Mouse (Mus musculus): ENCODE measurements around the gene Nuak1. TPM values are rescaled to one million over a fixed set of nuclear protein-coding genes. Genes with fewer than 3 reads are reported as not detected.

The Nuak1 gene
- polyA plus RNA-seq, 1 experiment from 2014 or later, result 3.1 TPM

DNA sequence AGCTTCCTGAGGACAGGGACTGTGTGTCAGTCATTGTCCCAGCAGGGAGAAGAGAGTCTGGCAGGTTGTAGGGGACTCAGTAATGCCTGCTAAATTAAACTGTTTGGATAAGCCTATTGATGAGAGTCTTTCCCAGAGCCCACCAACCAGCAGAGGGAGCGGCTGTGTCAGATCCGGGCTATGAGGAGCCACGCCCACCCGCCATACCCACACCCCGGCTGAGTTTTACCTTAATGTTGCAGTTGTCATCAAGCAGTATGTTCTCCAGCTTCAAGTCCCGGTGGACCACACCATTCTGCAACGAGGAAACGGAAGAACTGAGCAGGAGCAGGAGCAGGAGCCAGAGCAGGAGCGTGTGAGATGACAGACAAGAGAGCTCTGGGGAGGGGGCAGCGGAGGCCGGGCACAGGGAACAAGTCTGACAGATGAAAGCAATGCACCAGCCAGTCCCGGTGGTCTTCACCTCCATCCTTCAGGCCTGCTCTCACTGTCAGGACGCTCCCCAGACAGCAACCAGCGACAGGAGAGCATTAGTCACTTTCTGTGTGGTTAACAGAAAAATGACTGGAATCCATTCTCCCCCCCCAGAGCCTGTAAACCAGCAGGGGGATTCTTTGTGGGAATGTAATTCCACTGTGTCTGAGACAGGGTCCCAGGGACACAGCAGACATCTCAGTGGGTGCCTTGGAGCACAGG lies 48.2 kb downstream of the Nuak1 start:
- Histone ChIP-seq H3K9ac (peak overlapping the region; percentile 7; the same call in 1 of the 2 replicates), H3K4me3 (no peak overlapping the region), H3K4me1 (replicated peaks) (peaks cover 88% of the 10 kb centered on the region), H3K4me2 (0 out of 2 replicates have a peak overlapping the region, but pooled peaks have one; percentile 13), H3K27ac (peak overlapping the region; percentile 43), H3K27me3 (no peaks in the 10 kb centered on the region), H3K36me3 (0 out of 2 replicates have a peak, but pooled peaks cover 6% of the 10 kb centered on the region), H3K9me3 (replicated peaks) (no peaks in the 10 kb centered on the region)
- ATAC-seq (replicated peaks; ENCODE audit: insufficient number of reproducible peaks, insufficient read depth, low FRiP score, low read depth), result no peak
- 23% methylated on average over 14 of the region's 14 CpGs for whole genome bisulfite sequencing

DNA sequence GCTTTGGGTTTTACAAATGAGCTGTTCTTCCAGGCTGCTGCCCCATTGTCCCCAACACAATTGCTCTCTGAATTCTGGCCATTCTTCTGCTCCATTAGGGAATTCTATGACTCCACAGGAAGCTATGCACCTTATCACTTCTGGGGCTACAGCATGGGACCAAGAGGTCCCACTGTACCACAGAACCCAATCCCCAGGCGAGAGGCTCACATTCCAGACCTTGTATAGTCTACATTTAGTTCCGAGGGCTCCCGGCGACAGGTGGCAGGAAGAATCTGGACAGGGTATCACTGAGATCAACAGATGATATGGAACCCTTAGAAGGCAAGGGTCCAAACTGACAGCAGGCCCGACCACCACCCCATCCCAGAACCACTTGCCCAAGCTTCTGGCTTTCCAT lies 50.7 kb downstream of the Nuak1 start:
- H3K9ac ChIP-seq, result no peak overlapping the region; the same call in 1 of the 2 replicates
- ATAC-seq (replicated peaks; ENCODE audit: insufficient number of reproducible peaks, insufficient read depth, low FRiP score, low read depth), result no peak
- H3K27ac ChIP-seq, result peak overlapping the region; percentile 96

DNA sequence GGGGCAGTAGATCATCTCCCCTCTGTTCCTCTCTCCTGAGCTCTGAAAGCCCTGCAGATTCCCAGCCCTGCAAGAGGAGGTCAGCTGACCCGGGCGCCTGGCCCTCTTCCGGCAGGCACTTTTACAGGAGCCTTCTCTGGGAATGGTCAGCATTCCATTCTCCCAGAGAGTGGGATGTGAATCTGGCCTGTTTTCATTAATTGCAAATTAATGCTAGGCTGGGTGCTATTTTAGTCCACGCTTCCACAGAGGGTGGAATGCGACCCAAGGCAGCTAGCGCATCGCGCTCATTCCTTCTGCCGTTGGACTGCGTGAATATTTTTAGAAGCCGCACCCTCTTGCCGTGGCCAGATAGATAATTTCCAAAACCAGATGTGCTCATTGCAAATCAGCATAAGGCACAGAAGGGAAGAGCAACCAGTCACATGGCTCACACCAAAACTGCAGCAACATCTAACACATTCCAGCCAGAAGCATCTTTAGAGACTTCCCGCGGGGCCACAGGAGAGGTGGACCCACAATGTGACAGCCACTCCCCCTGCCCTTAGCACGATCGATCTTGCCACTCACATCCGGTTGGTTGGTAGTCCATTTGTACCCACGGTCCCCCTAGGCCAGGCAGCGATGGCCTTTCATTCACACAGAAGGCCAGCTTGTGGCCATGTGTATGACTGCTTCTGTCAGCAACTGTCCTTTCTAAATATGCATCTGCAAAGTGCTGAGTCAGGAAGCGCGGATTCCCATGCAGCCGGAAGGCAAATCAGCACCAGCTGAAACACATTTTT lies 51.8 kb downstream of the Nuak1 start:
- peak overlapping the region; percentile 29 for H3K9ac ChIP-seq
- WGBS, result 11% methylated on average over 22 of the region's 22 CpGs
- H3K4me3 ChIP-seq, result peak overlapping the region; percentile 33
- peaks cover 91% of the 10 kb centered on the region for H3K4me1 ChIP-seq (replicated peaks)
- peak overlapping the region; percentile 58 for H3K4me2 ChIP-seq
- peak; percentile 74 for ATAC-seq (replicated peaks; ENCODE audit: insufficient number of reproducible peaks, insufficient read depth, low FRiP score, low read depth)
- H3K27me3 ChIP-seq, result no peaks in the 10 kb centered on the region
- H3K27ac ChIP-seq, result peak overlapping the region; percentile 96
- H3K36me3 ChIP-seq, result 0 out of 2 replicates have a peak, but pooled peaks cover 6% of the 10 kb centered on the region
- H3K9me3 ChIP-seq (replicated peaks), result no peaks in the 10 kb centered on the region

More for the DNA sequence above, 50.7 kb downstream of the Nuak1 start:
- H3K36me3 ChIP-seq, result 0 out of 2 replicates have a peak, but pooled peaks cover 6% of the 10 kb centered on the region
- no peak overlapping the region for H3K4me3 ChIP-seq
- no peaks in the 10 kb centered on the region for H3K9me3 ChIP-seq (replicated peaks)
- no peak overlapping the region for H3K4me2 ChIP-seq
- peaks cover 90% of the 10 kb centered on the region for H3K4me1 ChIP-seq (replicated peaks)
- no peaks in the 10 kb centered on the region for H3K27me3 ChIP-seq
- 23% methylated on average over 5 of the region's 5 CpGs for WGBS

DNA sequence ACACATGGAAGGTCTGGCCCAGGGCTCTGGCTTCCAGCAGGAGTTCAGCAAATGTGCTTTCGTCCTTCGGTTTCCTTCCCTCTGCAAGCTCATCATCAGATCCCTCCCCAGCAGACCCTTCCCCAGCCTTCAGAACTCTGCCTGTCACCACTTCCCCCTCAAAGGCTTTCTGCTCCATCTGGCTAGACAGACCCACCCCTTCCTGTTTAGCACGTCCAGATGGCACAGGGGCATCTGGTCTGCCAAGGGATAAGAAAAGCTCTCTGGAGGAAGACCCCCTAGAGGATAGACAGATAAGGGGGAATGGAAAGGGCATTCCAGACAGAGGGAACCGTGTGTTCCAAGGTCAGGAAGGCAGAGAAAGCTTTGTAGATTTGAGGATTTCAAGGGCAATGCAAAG lies 53.1 kb downstream of the Nuak1 start:
- Histone ChIP-seq H3K36me3 (0 out of 2 replicates have a peak, but pooled peaks cover 6% of the 10 kb centered on the region), H3K4me3 (peak overlapping the region; percentile 33; the same call in 1 of the 2 replicates), H3K27me3 (no peaks in the 10 kb centered on the region), H3K9ac (peak overlapping the region; percentile 29), H3K4me2 (peak overlapping the region; percentile 58), H3K4me1 (replicated peaks) (peaks cover 88% of the 10 kb centered on the region), H3K9me3 (replicated peaks) (no peaks in the 10 kb centered on the region), H3K27ac (peak overlapping the region; percentile 96)
- no peak for ATAC-seq (replicated peaks; ENCODE audit: insufficient number of reproducible peaks, insufficient read depth, low FRiP score, low read depth)
- WGBS, result 3% methylated on average over 4 of the region's 4 CpGs

DNA sequence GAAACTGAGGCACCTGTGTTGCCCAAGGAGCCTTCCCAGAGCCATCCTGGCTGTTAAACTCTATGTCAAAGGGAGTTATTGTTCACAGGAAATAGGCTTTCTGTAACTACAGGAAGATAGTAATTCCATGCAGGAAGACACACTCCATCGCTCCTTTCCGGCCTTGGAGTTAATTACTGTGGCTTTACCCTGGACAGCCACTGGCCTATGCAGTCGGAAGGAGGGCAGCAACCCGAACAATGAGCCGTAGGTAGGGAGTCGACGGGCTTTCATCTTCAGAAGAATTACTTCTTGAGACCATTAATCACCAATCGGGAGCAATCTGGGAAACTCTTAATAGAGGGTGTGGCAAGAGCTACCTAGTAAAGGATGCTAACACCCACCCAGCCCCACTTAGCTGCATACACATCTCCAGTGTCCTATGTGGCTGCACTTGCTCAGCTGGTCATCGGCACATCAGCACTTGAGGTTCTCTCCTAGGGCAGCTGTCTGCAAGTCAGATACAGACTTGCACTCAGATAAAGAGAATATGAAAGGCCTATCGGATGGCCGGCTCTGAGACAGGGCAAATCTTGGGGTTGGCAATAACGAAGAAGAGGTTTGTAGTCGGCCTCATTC lies 53.7 kb downstream of the Nuak1 start:
- Histone ChIP-seq H3K4me2 (peak overlapping the region; percentile 58), H3K9ac (peak overlapping the region; percentile 29), H3K4me3 (no peak overlapping the region), H3K4me1 (replicated peaks) (peaks cover 86% of the 10 kb centered on the region), H3K27me3 (no peaks in the 10 kb centered on the region), H3K9me3 (replicated peaks) (no peaks in the 10 kb centered on the region), H3K27ac (peak overlapping the region; percentile 96), H3K36me3 (0 out of 2 replicates have a peak, but pooled peaks cover 6% of the 10 kb centered on the region)
- no peak for ATAC-seq (replicated peaks; ENCODE audit: insufficient number of reproducible peaks, insufficient read depth, low FRiP score, low read depth)
- WGBS, result 40% methylated on average over 13 of the region's 13 CpGs

DNA sequence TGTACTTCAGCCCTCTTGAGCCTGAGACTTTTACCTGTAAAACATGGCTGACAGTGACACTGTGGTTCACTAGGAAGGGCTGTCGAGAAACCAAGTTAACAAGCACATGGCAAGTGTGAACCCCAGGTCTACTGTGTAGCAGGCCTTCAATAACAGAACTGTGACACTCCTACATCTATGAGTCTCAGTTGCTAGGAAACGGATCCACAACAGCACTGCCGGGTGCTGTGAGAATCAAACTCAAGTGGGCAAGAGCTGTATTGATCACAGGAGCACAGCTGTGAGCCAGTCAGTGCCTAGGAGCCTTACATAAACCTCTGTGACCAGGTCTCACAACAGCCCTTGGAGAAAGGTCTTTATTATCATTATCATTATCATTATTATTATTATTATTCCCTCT lies 54.2 kb downstream of the Nuak1 start:
- 52% methylated on average over 3 of the region's 3 CpGs for WGBS
- Histone ChIP-seq H3K9ac (no peak overlapping the region), H3K27ac (peak overlapping the region; percentile 96), H3K27me3 (no peaks in the 10 kb centered on the region), H3K4me2 (no peak overlapping the region), H3K9me3 (replicated peaks) (no peaks in the 10 kb centered on the region), H3K4me3 (no peak overlapping the region), H3K36me3 (0 out of 2 replicates have a peak, but pooled peaks cover 6% of the 10 kb centered on the region), H3K4me1 (replicated peaks) (peaks cover 86% of the 10 kb centered on the region)
- ATAC-seq (replicated peaks; ENCODE audit: insufficient number of reproducible peaks, insufficient read depth, low FRiP score, low read depth), result no peak

DNA sequence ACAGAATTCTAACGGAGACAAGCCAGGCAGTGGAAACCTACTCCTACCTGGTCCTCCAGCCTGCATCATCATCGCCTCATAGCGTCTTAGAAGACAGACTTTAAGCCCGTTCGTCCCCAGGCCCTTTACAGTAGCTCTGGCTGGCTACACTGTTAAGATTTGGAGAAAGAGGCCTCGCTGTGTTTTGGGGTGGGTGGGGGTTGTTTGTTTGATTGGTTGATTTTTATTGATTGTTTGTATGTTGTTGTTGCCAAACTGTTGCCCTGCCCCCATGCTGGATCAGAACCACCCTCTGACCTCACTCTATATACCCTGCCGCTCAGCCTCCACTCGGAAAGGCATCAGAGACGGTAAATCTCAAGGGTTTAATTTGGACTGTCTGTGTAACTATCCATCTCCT lies 55.6 kb downstream of the Nuak1 start:
- ATAC-seq (replicated peaks; ENCODE audit: insufficient number of reproducible peaks, insufficient read depth, low FRiP score, low read depth), result no peak
- no peaks in the 10 kb centered on the region for H3K27me3 ChIP-seq
- no peaks in the 10 kb centered on the region for H3K9me3 ChIP-seq (replicated peaks)
- no peak overlapping the region for H3K4me2 ChIP-seq
- H3K27ac ChIP-seq, result peak overlapping the region; percentile 86; the same call in 1 of the 2 replicates
- H3K4me1 ChIP-seq (replicated peaks), result peaks cover 75% of the 10 kb centered on the region
- 72% methylated on average over 9 of the region's 9 CpGs for WGBS
- H3K4me3 ChIP-seq, result no peak overlapping the region
- no peaks in the 10 kb centered on the region for H3K36me3 ChIP-seq
- H3K9ac ChIP-seq, result no peak overlapping the region

DNA sequence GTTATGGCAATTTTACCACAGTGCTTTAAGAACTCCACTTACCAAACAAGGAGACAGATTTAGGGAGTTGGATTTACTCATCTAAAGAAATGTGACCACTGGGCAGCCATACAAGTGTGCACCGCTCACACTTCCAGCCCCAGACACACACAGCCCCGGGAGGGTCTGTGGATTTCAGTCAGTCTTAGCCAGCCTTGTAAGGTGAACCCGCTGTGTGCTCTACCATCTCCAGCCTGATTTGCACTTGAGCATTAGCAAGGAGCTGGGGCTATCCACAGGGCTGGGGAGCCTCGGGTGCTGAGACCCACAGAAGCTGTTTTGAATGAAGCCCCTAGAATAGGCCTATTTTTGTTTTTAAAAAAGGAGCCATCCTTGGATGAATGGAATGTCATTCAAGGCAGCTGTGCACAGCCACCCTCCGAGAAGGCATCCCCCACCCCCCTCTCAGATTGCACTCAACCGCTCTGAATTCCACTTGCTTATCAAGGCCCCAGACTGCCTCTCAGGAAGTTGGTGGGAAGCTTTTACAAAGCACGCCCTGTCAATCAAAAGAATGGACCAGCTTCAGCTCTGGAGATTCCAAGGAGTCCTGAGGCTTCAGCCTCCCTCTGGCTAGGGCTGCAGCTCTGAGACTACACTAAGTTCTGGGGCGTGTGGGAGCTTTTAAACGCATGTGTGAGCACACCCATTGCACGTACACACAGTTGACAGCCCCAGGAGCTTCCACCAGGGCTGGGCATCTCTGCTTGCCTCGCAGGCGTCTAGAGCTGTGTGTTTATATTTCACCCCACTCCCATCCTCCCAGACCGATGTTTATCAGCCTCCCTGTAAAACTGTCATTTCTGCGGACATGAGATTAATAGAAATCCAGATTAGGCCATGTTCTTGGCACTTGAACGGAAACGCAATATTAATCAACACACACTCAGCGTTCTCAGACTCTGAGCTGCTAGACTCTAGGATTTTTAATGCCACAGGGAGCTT lies 57.2 kb downstream of the Nuak1 start:
- Histone ChIP-seq H3K27me3 (no peaks in the 10 kb centered on the region), H3K9me3 (replicated peaks) (no peaks in the 10 kb centered on the region), H3K36me3 (peaks cover 12% of the 10 kb centered on the region), H3K27ac (peak overlapping the region; percentile 86), H3K4me2 (peak overlapping the region; percentile 4), H3K4me1 (replicated peaks) (peaks cover 60% of the 10 kb centered on the region), H3K9ac (peak overlapping the region; percentile 31; the same call in 1 of the 2 replicates), H3K4me3 (no peak overlapping the region)
- 7% methylated on average over 17 of the region's 17 CpGs for WGBS
- peak; percentile 64 for ATAC-seq (replicated peaks; ENCODE audit: insufficient number of reproducible peaks, insufficient read depth, low FRiP score, low read depth)

DNA sequence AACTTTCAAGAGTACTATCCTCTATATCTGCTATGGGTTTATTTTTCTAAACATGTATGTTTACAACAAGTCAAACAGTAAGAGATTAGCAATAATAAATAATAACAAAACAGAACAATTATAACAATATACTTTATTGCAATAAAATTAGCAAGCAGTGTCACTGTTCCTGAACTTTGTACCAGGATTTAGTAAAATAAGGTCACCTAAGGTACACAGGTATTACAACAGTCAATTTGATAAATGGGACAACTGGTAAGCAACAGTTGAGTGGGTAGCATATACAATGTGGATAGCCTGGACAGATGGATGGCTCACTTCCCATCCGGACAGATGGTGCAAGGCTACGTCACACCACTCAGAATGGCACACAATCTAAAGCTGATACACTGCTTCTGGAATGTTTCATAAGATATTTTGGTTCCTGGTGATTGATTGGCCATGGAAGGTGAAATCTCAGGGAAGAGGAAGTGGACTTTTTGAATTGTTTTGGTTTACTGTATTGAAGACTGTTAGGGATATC lies 59.1 kb downstream of the Nuak1 start:
- no peaks in the 10 kb centered on the region for H3K9me3 ChIP-seq (replicated peaks)
- H3K4me2 ChIP-seq, result no peak overlapping the region
- 77% methylated on average over 2 of the region's 2 CpGs for WGBS
- H3K9ac ChIP-seq, result no peak overlapping the region
- H3K27me3 ChIP-seq, result no peaks in the 10 kb centered on the region
- ATAC-seq (replicated peaks; ENCODE audit: insufficient number of reproducible peaks, insufficient read depth, low FRiP score, low read depth), result no peak
- no peak overlapping the region for H3K27ac ChIP-seq
- no peak overlapping the region for H3K4me3 ChIP-seq
- H3K36me3 ChIP-seq, result peaks cover 22% of the 10 kb centered on the region
- H3K4me1 ChIP-seq (replicated peaks), result peaks cover 41% of the 10 kb centered on the region

DNA sequence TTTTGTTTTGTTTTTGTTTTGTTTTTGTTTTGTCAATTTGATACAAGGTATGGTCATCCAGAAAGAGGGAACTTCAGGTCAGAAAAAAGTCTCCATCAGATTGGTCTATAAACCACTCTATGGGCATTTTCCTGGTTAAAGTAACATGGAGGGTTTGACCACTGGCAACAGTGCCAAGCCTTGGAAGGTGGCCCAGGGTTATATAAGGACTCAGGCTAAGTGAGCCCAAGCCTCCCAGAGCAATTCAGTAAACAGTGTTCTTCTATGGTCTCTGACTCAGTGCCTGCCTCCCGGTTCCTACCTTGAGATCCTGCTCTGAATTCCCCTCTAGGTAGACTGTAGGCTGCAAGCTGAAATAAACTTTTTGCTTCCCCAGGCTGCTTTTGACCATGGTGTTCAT lies 61.0 kb downstream of the Nuak1 start:
- peaks cover 35% of the 10 kb centered on the region for H3K36me3 ChIP-seq
- no peak overlapping the region for H3K9ac ChIP-seq
- 93% methylated on average over 1 of the region's 1 CpGs for WGBS
- no peak overlapping the region for H3K4me2 ChIP-seq
- no peaks in the 10 kb centered on the region for H3K27me3 ChIP-seq
- H3K9me3 ChIP-seq (replicated peaks), result no peaks in the 10 kb centered on the region
- H3K4me1 ChIP-seq (replicated peaks), result peaks cover 21% of the 10 kb centered on the region
- no peak overlapping the region for H3K27ac ChIP-seq
- no peak overlapping the region for H3K4me3 ChIP-seq
- ATAC-seq (replicated peaks; ENCODE audit: insufficient number of reproducible peaks, insufficient read depth, low FRiP score, low read depth), result no peak
